14 mouse cellular contexts compared by ENCODE assay signal in the genomic region with DNA sequence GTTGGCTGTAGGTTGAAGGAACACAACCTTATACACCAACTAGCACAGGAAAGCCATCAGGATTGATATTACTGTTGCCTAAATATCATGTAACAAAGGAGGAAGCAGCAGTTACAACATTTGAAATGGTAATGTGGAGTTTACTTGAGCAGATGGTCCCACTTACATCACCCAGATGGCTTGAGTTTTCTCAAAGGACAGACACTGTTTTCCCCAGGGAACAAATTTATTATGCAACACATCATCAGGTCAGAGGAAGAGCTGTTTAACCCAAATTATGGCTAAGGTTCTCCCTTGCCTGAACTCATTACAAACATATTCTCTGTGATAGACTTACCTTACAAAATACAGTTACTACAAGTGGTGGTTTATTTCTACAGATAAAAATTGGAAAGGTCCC.
DNase-seq lines count a peak whose midpoint lies in the region; ATAC-seq lines count a peak whose summit lies in the region.
"Had no signal": no experiment of that assay in that cellular context is flagged by ENCODE, and none has a peak within 500 bp of the region (broad histone marks: within the 10 kb centered on the region; RNA-seq: fewer than 3 reads in every experiment).

No protein-coding gene starts in this region.

- H3K4me2 ChIP-seq in hindbrain, embryonic 11.5 days (replicated peaks; ENCODE audit: low read depth, low read length), result no peak overlapping the region
- H3K4me2 ChIP-seq in hindbrain, embryonic 16.5 days (ENCODE audit: low read length), result no peak overlapping the region
- H3K4me2 ChIP-seq in forebrain, embryonic 16.5 days (ENCODE audit: low read length), result no peak overlapping the region
- H3K4me2 ChIP-seq: hindbrain, embryonic 15.5 days had no signal

- H3K9ac ChIP-seq in hindbrain, embryonic 11.5 days (ENCODE audit: low read depth, low read length), result no peak overlapping the region
- H3K9ac ChIP-seq in hindbrain, embryonic 16.5 days (ENCODE audit: low read depth, low read length), result no peak overlapping the region
- H3K9ac ChIP-seq in forebrain, embryonic 16.5 days (replicated peaks; ENCODE audit: low read depth, low read length), result no peak overlapping the region
- H3K9ac ChIP-seq: hindbrain, embryonic 15.5 days had no signal

- H3K4me3 ChIP-seq in hindbrain, embryonic 11.5 days (ENCODE audit: low read depth, low read length), result no peak overlapping the region
- no peak overlapping the region for H3K4me3 ChIP-seq in hindbrain, embryonic 16.5 days (ENCODE audit: low read length)
- no peak overlapping the region for H3K4me3 ChIP-seq in forebrain, embryonic 16.5 days (replicated peaks; ENCODE audit: low read length)
- H3K4me3 ChIP-seq: erythroblast, embryonic 14.5 days; gastrocnemius, adult 2 months; hindbrain, embryonic 15.5 days; myocyte had no signal

- no peak for DNase-seq in hindbrain, embryonic 11.5 days (ENCODE audit: low spot score)
- DNase-seq in right cerebral cortex, adult 2 months (ENCODE audit: low spot score in 2 of 2), result peak; percentile 13 to 20
- no peak for DNase-seq in right cerebral cortex, postnatal 14 days
- DNase-seq in kidney, adult 11 months, result no peak
- no peak for DNase-seq in adrenal gland, adult (ENCODE audit: inconsistent age in 2 of 2, low spot score in 1 of 2)
- DNase-seq: gastrocnemius, adult 2 months; heart, adult 18-20 months; kidney, adult 8-10 months; thymus, postnatal 25 days had no signal

- no peaks in the 10 kb centered on the region for H3K4me1 ChIP-seq in hindbrain, embryonic 11.5 days (replicated peaks; ENCODE audit: control insufficient read depth, insufficient read depth, low read length)
- H3K4me1 ChIP-seq in hindbrain, embryonic 16.5 days (ENCODE audit: control insufficient read depth, insufficient read depth, low read depth, low read length), result no peaks in the 10 kb centered on the region
- peaks cover 5% of the 10 kb centered on the region; the same call in 1 of the 2 replicates for H3K4me1 ChIP-seq in forebrain, embryonic 16.5 days (replicated peaks; ENCODE audit: control insufficient read depth, insufficient read depth, low read length)
- H3K4me1 ChIP-seq: hindbrain, embryonic 15.5 days had no signal

- H3K27me3 ChIP-seq in hindbrain, embryonic 11.5 days (ENCODE audit: control insufficient read depth, insufficient read depth, low read length), result no peaks in the 10 kb centered on the region
- no peaks in the 10 kb centered on the region for H3K27me3 ChIP-seq in hindbrain, embryonic 16.5 days (replicated peaks; ENCODE audit: control insufficient read depth, insufficient read depth, low read length)
- peaks cover 5% of the 10 kb centered on the region; the same call in 1 of the 2 replicates for H3K27me3 ChIP-seq in forebrain, embryonic 16.5 days (replicated peaks; ENCODE audit: control insufficient read depth, insufficient read depth, low read length)
- H3K27me3 ChIP-seq: hindbrain, embryonic 15.5 days had no signal

- peak; percentile 49; the same call in 1 of the 2 replicates for ATAC-seq in hindbrain, embryonic 11.5 days (ENCODE audit: low FRiP score)
- no peak for ATAC-seq in hindbrain, embryonic 16.5 days
- ATAC-seq in forebrain, embryonic 16.5 days, result peak; percentile 92

- H3K9me3 ChIP-seq in hindbrain, embryonic 11.5 days (ENCODE audit: control insufficient read depth, low read length), result no peaks in the 10 kb centered on the region
- no peaks in the 10 kb centered on the region for H3K9me3 ChIP-seq in hindbrain, embryonic 16.5 days (ENCODE audit: control insufficient read depth, low read length)
- no peaks in the 10 kb centered on the region for H3K9me3 ChIP-seq in forebrain, embryonic 16.5 days (ENCODE audit: control insufficient read depth, low read length)
- H3K9me3 ChIP-seq: hindbrain, embryonic 15.5 days had no signal

- H3K36me3 ChIP-seq in hindbrain, embryonic 11.5 days (ENCODE audit: control insufficient read depth, insufficient read depth, low read length), result no peaks in the 10 kb centered on the region
- no peaks in the 10 kb centered on the region for H3K36me3 ChIP-seq in hindbrain, embryonic 16.5 days (ENCODE audit: control insufficient read depth, insufficient read depth, low read length)
- no peaks in the 10 kb centered on the region for H3K36me3 ChIP-seq in forebrain, embryonic 16.5 days (ENCODE audit: control insufficient read depth, insufficient read depth)
- H3K36me3 ChIP-seq: hindbrain, embryonic 15.5 days had no signal

- H3K27ac ChIP-seq in hindbrain, embryonic 11.5 days (ENCODE audit: low read depth, low read length), result no peak overlapping the region
- no peak overlapping the region for H3K27ac ChIP-seq in hindbrain, embryonic 16.5 days (ENCODE audit: low read depth, low read length)
- H3K27ac ChIP-seq in forebrain, embryonic 16.5 days (ENCODE audit: low read length), result no peak overlapping the region
- H3K27ac ChIP-seq: gastrocnemius, adult 2 months; hindbrain, embryonic 15.5 days had no signal

Comparison
In these comparisons a context has a peak if more than half of its experiments do, and no peak if none do; other contexts are left out.
1. DNase-seq: peak in right cerebral cortex, adult 2 months (2 of 2); none in hindbrain, embryonic 11.5 days (single experiment), right cerebral cortex, postnatal 14 days (single experiment), kidney, adult 11 months (single experiment) and adrenal gland, adult (0 of 2).